Mouse (Mus musculus) hindbrain, embryonic 16.5 days (tissue): ENCODE results near the gene Tspan33. TPM values are rescaled to one million over a fixed set of nuclear protein-coding genes. Genes with fewer than 3 reads are reported as not detected.

Experiments used
- ATAC-seq: fragments of 200-750 bp; cut with Nextera tagmentation; 2 replicates; pipeline ENCODE4 v1.8.0; 2017; ENCODE audit warnings: moderate TSS enrichment, moderate library complexity
- H3K27ac ChIP-seq: fragments of 300-500 bp; sonication (generic); 2 replicates; pipeline ENCODE4 v1.5.1; 2014; ENCODE audit warnings: low read depth, mild to moderate bottlenecking, control low read depth, low read length, moderate library complexity
- H3K27me3 ChIP-seq: fragments of 300-500 bp; sonication (generic); replicated peaks from 2 replicates; pipeline ENCODE4 v1.6.1; 2014; ENCODE audit warnings: low read length; ENCODE audit not compliant: control insufficient read depth, insufficient read depth
- H3K36me3 ChIP-seq: fragments of 300-500 bp; sonication (generic); 2 replicates; pipeline ENCODE4 v1.6.1; 2014; ENCODE audit warnings: mild to moderate bottlenecking, low read length, moderate library complexity, mixed read lengths; ENCODE audit not compliant: control insufficient read depth, insufficient read depth
- H3K4me1 ChIP-seq: fragments of 300-500 bp; sonication (generic); 2 replicates; pipeline ENCODE4 v1.6.1; 2014; ENCODE audit warnings: low read depth, low read length; ENCODE audit not compliant: control insufficient read depth, insufficient read depth
- H3K4me2 ChIP-seq: fragments of 300-500 bp; sonication (generic); 2 replicates; pipeline ENCODE4 v1.6.1; 2014; ENCODE audit warnings: mild to moderate bottlenecking, low read length, control low read depth, moderate library complexity
- H3K4me3 ChIP-seq: fragments of 300-500 bp; sonication (generic); 2 replicates; pipeline ENCODE4 v1.5.1; 2014; ENCODE audit warnings: mild to moderate bottlenecking, low read length, control low read depth, moderate library complexity
- H3K9ac ChIP-seq: fragments of 300-500 bp; sonication (generic); 2 replicates; pipeline ENCODE4 v1.6.1; 2014; ENCODE audit warnings: low read depth, mild to moderate bottlenecking, control low read depth, low read length, moderate library complexity
- H3K9me3 ChIP-seq: fragments of 300-500 bp; sonication (generic); 2 replicates; pipeline ENCODE4 v1.6.1; 2014; ENCODE audit warnings: mild to moderate bottlenecking, low read length, moderate library complexity; ENCODE audit not compliant: control insufficient read depth
- WGBS: fragments of 180-500 bp; shearing (Covaris S2); extraction: QIAGEN DNeasy Blood & Tissue Kit; methylation state at CpG from one replicate; pipeline ENCODE4 v1.1.7; 2014; 5-methylcytosine and 5-hydroxymethylcytosine counted together
- polyA plus RNA-seq: library from polyadenylated mRNA; unstranded; fragments of >200 nt; fragmentation: Nextera tagmentation; extraction: Ambion mirVana; gene quantifications from 2 replicates; pipeline ENCODE4 v1.2.1, GENCODE M21; 2015

Gene Tspan33
- polyA plus RNA-seq, 1 experiment from 2014 or later = 10.8 TPM

DNA sequence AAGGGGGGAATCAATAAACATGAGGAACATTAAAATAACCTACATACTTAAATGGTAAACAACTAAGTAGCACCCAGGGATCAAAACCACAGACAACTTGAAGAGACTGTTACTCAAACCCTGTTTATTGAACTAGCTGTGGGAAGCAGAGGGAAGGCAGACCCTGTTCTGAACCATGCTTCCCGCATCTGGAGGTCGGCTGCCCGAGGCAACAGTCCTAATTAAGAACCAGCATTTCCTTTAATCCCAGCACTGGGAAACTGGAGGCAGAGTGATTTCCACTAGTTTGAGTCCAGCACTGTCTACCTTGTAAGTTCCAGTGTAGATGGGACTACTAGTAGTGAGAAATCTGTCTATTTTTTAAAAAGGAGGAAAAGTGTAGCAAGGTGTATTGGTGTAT is 17.3 kb downstream of the Tspan33 start:
- Histone ChIP-seq H3K4me2 (no peak overlapping the region), H3K4me3 (no peak overlapping the region)
- 45% methylated on average over 3 of the region's 3 CpGs for WGBS

DNA sequence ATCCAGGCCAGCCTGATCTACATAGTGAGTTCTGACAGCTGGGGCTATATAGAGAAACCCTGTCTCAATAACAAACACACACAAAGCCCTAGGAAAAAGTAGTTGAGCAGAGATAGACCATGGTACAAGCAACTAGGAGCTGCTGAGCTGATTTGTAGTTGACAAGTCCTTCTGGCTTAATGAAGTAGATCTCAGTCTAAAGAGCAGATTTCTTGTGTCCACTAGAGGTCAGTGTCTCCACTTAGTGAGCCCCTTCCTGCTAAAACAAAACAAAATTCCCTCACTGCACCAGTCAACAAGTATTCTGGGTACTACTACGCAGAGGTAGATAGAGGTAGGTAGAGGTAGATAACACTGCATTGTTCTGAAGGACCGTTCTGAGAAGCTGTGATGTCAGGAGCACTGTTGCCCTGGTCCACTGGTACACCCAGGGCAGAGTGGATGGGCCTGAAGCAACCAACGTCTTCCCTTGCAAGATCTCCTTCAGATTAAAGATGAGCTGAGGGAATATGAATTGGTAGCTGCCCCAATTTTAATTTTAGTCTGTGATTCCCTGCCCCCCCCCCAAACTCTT is 18.1 kb downstream of the Tspan33 start:
- Histone ChIP-seq H3K4me2 (no peak overlapping the region), H3K36me3 (no peaks in the 10 kb centered on the region), H3K27ac (no peak overlapping the region), H3K27me3 (no peaks in the 10 kb centered on the region), H3K4me1 (peaks cover 10% of the 10 kb centered on the region; the same call in 1 of the 2 replicates), H3K9ac (no peak overlapping the region), H3K4me3 (no peak overlapping the region), H3K9me3 (no peaks in the 10 kb centered on the region)
- WGBS = 37% methylated on average over 3 of the region's 3 CpGs
- peak; percentile 24; the same call in 1 of the 2 replicates for ATAC-seq

More for the DNA sequence above, 17.3 kb downstream of the Tspan33 start:
- Histone ChIP-seq H3K27me3 (no peaks in the 10 kb centered on the region), H3K27ac (no peak overlapping the region), H3K9me3 (no peaks in the 10 kb centered on the region), H3K36me3 (no peaks in the 10 kb centered on the region), H3K9ac (no peak overlapping the region), H3K4me1 (peaks cover 10% of the 10 kb centered on the region; the same call in 1 of the 2 replicates)
- no peak for ATAC-seq

DNA sequence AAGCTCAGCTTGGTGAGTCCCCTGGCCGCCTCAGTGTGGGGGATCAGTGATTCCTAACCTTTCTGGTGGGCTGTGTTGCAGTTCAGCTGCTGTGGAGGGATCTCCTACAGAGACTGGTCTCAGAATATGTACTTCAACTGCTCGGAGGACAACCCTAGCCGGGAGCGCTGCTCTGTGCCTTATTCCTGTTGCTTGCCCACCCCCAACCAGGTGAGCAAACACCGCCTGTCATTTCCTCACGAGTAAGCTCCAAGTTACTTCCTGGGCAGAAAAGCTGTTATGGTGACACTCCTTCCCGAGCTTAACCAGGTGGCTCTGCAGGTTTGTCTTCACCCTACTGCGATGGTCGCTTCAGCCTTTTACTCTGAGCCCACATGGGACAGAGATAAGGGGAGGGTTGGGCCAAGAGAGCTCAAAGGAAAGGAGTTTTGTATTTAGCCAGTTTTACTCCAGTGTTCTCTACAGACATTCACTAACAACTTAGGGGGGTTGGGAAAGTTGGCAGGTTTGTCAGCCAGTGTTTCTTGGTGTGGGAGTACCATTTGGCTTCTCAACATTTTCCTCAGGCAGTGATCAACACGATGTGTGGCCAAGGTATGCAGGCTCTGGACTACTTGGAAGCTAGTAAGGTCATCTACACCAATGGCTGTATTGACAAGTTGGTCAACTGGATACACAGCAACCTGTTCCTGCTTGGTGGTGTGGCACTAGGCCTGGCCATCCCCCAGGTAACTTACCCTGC is 22.8 kb downstream of the Tspan33 start:
- Histone ChIP-seq H3K27me3 (no peaks in the 10 kb centered on the region), H3K4me1 (peaks cover 17% of the 10 kb centered on the region), H3K9ac (no peak overlapping the region), H3K27ac (no peak overlapping the region), H3K4me2 (no peak overlapping the region), H3K9me3 (no peaks in the 10 kb centered on the region), H3K4me3 (no peak overlapping the region), H3K36me3 (no peaks in the 10 kb centered on the region)
- ATAC-seq = no peak
- WGBS = 76% methylated on average over 10 of the region's 10 CpGs

DNA sequence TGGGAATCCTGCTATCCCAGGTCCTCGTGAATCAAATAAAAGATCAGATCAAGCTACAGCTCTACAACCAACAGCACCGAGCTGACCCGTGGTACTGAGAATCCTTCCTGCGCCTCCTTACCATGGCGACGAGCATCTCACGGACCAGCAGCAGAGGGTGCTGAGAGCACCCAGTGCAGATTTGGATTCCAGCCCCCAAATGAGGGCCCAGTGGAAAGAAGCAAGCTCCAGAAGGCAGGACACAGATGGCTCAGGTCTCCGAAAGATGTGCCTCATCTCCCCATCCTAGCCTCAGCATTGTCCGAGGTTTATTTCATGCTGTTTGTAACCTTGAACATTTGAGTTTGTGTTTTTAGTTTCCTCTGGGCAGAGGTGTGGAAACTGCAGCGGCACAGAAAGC is 23.5 kb downstream of the Tspan33 start:
- no peaks in the 10 kb centered on the region for H3K9me3 ChIP-seq
- no peak for ATAC-seq
- peaks cover 17% of the 10 kb centered on the region for H3K4me1 ChIP-seq
- H3K36me3 ChIP-seq = no peaks in the 10 kb centered on the region
- no peaks in the 10 kb centered on the region for H3K27me3 ChIP-seq
- peak overlapping the region; percentile 58 for H3K27ac ChIP-seq
- WGBS = 54% methylated on average over 10 of the region's 10 CpGs
- H3K9ac ChIP-seq = 0 out of 2 replicates have a peak overlapping the region, but pooled peaks have one; percentile 13
- peak overlapping the region; percentile 62 for H3K4me2 ChIP-seq
- no peak overlapping the region for H3K4me3 ChIP-seq

DNA sequence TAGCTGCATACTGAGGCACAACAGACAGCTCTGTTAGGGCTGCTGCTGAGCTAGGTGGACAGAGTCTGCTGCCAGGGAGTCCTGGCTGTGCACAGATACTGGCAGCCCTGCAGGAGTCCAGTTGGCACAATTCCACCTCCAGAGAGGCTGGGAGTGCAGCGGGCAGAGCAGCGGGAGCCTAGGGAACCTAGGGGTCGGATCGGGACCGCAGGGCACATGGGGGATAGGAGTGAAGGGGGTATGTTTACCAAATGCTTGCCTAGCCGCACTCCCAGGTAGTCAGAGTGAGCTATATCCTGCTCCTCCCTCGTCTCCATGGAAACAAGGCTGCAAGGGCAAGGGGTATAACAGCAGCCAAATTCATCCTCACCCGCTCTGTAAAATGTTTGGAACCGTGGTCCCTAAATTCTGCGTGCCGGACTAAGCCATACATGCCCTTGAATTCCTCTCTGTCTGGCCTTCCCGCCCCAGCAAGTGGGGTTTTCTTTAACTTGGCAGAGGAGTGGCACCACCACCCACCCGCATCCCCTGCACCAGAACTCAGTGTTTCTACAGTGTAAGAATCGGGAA is 24.0 kb downstream of the Tspan33 start:
- Histone ChIP-seq H3K27me3 (no peaks in the 10 kb centered on the region), H3K9me3 (no peaks in the 10 kb centered on the region), H3K4me3 (no peak overlapping the region), H3K9ac (0 out of 2 replicates have a peak overlapping the region, but pooled peaks have one; percentile 13), H3K4me1 (peaks cover 17% of the 10 kb centered on the region), H3K4me2 (peak overlapping the region; percentile 62), H3K27ac (peak overlapping the region; percentile 58), H3K36me3 (no peaks in the 10 kb centered on the region)
- 17% methylated on average over 14 of the region's 14 CpGs for WGBS
- peak; percentile 84 for ATAC-seq

DNA sequence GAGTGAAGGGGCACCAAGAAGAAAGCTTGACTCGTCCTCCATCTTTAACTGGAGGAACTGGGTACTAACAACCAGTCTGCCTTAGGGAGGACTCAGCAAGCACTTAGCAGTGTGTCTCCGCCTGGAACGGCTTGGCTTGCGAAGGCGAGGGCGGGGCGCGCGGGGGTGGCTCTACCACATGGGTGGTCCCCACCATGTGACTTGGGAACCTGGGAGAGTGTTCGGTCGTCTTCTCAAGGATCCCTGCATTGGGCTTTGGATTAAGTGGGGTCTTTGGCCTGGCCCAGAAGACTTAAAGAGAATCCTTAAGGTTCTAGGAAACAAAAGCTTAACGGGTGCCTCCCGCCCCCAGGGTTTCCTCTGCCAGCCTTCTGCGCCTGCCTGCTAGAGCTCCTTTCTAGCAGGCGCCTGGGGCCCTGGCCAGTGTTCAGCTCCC is 24.9 kb downstream of the Tspan33 start:
- peak overlapping the region; percentile 62 for H3K4me2 ChIP-seq
- WGBS = 7% methylated on average over 15 of the region's 15 CpGs
- H3K4me3 ChIP-seq = peak overlapping the region; percentile 36
- no peaks in the 10 kb centered on the region for H3K27me3 ChIP-seq
- peak overlapping the region; percentile 35 for H3K9ac ChIP-seq
- H3K9me3 ChIP-seq = no peaks in the 10 kb centered on the region
- no peaks in the 10 kb centered on the region for H3K36me3 ChIP-seq
- peak overlapping the region; percentile 58; the same call in 1 of the 2 replicates for H3K27ac ChIP-seq
- peaks cover 17% of the 10 kb centered on the region for H3K4me1 ChIP-seq
- ATAC-seq = peak; percentile 73

DNA sequence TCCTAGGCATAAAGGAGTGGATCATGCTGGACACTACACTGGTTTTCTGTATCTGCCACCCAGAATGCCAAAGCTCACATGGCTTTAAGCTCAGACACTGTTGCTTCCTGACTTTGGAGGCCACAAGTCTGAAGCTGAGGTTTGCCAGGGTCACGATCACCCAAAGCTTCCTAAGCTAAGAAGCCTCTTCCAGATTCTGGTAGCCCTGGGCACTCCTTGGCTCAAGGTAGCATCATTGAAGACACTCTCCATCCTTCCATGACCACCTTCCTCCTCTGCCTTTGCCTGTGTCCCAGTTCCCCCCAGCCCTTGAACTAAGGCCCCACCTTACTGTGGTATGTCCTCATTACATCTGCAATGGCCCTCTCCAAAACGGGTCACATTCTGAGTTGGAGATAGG is 27.9 kb downstream of the Tspan33 start:
- Histone ChIP-seq H3K4me3 (no peak overlapping the region), H3K9me3 (no peaks in the 10 kb centered on the region), H3K4me1 (peaks cover 17% of the 10 kb centered on the region), H3K27ac (no peak overlapping the region), H3K4me2 (no peak overlapping the region), H3K27me3 (no peaks in the 10 kb centered on the region), H3K36me3 (no peaks in the 10 kb centered on the region), H3K9ac (no peak overlapping the region)
- ATAC-seq = no peak
- 81% methylated on average over 2 of the region's 2 CpGs for WGBS

DNA sequence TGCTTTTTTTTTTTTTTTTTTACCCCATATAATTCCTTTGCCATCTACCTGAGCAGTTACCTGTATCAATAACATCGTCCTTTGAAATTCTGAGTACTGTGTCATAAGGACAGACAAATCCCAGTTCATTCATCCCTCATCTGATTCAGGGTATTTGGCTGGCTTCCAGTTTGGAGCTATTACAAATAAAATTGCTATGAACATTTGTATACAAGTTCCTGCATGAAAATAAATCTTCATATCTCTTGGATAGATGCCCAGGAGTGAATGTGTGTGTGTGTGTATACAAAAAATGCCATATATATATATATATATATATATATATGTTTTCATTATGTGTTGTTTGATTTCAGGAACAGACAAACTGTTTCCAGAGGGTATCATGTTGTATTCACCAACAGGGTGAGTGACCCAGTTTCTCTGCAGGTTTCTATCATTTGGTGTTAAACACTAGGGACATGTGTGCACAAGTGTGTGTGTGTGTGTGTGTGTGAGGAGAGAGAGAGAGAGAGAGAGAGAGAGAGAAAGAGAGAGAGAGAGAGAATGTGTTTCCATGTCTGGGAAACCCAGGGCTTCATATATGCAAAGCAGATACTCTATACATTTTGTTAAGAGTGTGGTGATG is 32.7 kb downstream of the Tspan33 start:
- Histone ChIP-seq H3K9ac (no peak overlapping the region), H3K27ac (no peak overlapping the region), H3K27me3 (no peaks in the 10 kb centered on the region), H3K4me1 (no peaks in the 10 kb centered on the region), H3K4me2 (no peak overlapping the region), H3K9me3 (no peaks in the 10 kb centered on the region), H3K36me3 (no peaks in the 10 kb centered on the region), H3K4me3 (no peak overlapping the region)
- WGBS = 62% methylated on average over 1 of the region's 1 CpGs
- no peak for ATAC-seq

DNA sequence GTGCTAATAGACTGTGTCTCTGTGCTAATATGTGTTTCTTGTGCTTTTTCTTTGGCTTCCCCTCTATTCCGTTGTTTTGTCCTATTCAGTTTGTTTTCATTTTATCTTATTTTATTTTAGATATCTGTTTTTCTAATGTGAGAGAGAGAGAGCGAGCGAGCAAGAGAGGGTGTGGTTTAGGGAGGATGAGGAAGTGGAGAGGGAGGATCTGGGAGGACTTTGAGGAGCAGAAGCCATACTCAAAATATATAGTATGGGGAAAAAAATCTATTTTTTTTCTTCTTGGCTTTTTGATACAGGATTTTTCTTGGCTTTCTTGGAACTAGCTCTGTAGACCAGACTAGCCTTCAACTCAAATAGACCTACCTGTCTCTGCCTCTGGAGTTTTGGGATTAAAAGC is 34.0 kb downstream of the Tspan33 start:
- ATAC-seq = no peak

More for the DNA sequence above, 34.0 kb downstream of the Tspan33 start:
- no peak overlapping the region for H3K9ac ChIP-seq
- 84% methylated on average over 3 of the region's 3 CpGs for WGBS
- H3K4me2 ChIP-seq = no peak overlapping the region
- H3K4me3 ChIP-seq = no peak overlapping the region
- no peaks in the 10 kb centered on the region for H3K9me3 ChIP-seq
- H3K27me3 ChIP-seq = no peaks in the 10 kb centered on the region
- no peak overlapping the region for H3K27ac ChIP-seq
- no peaks in the 10 kb centered on the region for H3K4me1 ChIP-seq
- H3K36me3 ChIP-seq = no peaks in the 10 kb centered on the region
